Mouse (Mus musculus) kidney, embryonic 15.5 days (tissue): ENCODE measurements around the gene Zfp622. TPM values are rescaled to one million over a fixed set of nuclear protein-coding genes. Genes with fewer than 3 reads are reported as not detected.

Experiments used
- ATAC-seq: fragments of 200-750 bp; cut with Nextera tagmentation; replicated peaks from 2 replicates; pipeline ENCODE4 v1.8.0; 2017; ENCODE audit warnings: moderate TSS enrichment; ENCODE audit not compliant: low FRiP score
- H3K27ac ChIP-seq: fragments of 300-500 bp; sonication (generic); 2 replicates; pipeline ENCODE4 v1.5.1; 2015; ENCODE audit warnings: mild to moderate bottlenecking, inconsistent platforms
- H3K27me3 ChIP-seq: fragments of 300-500 bp; sonication (generic); 2 replicates; pipeline ENCODE4 v1.6.1; 2015; ENCODE audit warnings: inconsistent platforms
- H3K36me3 ChIP-seq: fragments of 300-500 bp; sonication (generic); 2 replicates; pipeline ENCODE4 v1.6.1; 2015; ENCODE audit warnings: inconsistent platforms
- H3K4me1 ChIP-seq: fragments of 300-500 bp; sonication (generic); 2 replicates; pipeline ENCODE4 v1.6.1; 2015; ENCODE audit warnings: inconsistent platforms
- H3K4me2 ChIP-seq: fragments of 300-500 bp; sonication (generic); 2 replicates; pipeline ENCODE4 v1.6.1; 2015; ENCODE audit warnings: moderate library complexity, mild to moderate bottlenecking, inconsistent platforms
- H3K4me3 ChIP-seq: fragments of 300-500 bp; sonication (generic); replicated peaks from 2 replicates; pipeline ENCODE4 v1.5.1; 2015; ENCODE audit warnings: mild to moderate bottlenecking, inconsistent platforms
- H3K9ac ChIP-seq: fragments of 300-500 bp; sonication (generic); 2 replicates; pipeline ENCODE4 v1.6.1; 2015; ENCODE audit warnings: mild to moderate bottlenecking, inconsistent platforms
- H3K9me3 ChIP-seq: fragments of 300-500 bp; sonication (generic); replicated peaks from 2 replicates; pipeline ENCODE4 v1.6.1; 2016; ENCODE audit warnings: inconsistent platforms
- whole genome bisulfite sequencing: fragments of 180-500 bp; shearing (Covaris S2); methylation state at CpG from one replicate; pipeline ENCODE4 v1.1.7; 2015; ENCODE audit warnings: mixed read lengths; 5-methylcytosine and 5-hydroxymethylcytosine counted together
- microRNA-seq: library from miRNA; unstranded; fragments of <30 nt; microRNA quantifications from one replicate; pipeline ENCODE4, GENCODE M21; 2016
- polyA plus RNA-seq: library from polyadenylated mRNA; unstranded; fragments of >200 nt; fragmentation: Nextera tagmentation; extraction: Ambion mirVana; gene quantifications from 2 replicates; pipeline ENCODE4 v1.2.1, GENCODE M21; 2015

Gene Zfp622
- polyA plus RNA-seq, 1 experiment from 2014 or later: 32.8 TPM

DNA sequence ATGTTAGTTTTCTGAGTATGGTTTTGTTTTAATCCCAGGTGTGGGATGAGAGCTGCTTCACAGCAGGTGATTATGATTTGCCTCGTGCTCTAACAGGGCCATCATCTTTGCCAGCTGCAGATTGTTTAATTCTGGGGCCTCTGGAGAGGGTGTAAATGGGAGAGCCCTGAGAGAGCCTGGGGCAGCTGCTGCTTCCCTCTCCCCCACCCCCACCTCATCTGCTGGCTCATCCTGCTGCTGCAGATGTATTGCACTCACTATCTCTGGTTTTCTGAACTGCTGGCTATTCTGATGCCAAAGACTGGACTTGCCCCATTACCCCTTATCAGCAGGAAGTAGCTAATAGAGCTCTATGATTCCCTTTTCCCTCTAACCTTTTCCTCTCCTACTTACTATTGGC, 56.4 kb downstream of the Zfp622 start:
- Histone ChIP-seq H3K4me1 (no peaks in the 10 kb centered on the region), H3K4me2 (no peak overlapping the region), H3K4me3 (no peak overlapping the region), H3K36me3 (no peaks in the 10 kb centered on the region), H3K27ac (no peak overlapping the region), H3K9me3 (no peaks in the 10 kb centered on the region), H3K27me3 (no peaks in the 10 kb centered on the region), H3K9ac (no peak overlapping the region)
- WGBS: 36% methylated on average over 1 of the region's 1 CpGs
- no peak for ATAC-seq

DNA sequence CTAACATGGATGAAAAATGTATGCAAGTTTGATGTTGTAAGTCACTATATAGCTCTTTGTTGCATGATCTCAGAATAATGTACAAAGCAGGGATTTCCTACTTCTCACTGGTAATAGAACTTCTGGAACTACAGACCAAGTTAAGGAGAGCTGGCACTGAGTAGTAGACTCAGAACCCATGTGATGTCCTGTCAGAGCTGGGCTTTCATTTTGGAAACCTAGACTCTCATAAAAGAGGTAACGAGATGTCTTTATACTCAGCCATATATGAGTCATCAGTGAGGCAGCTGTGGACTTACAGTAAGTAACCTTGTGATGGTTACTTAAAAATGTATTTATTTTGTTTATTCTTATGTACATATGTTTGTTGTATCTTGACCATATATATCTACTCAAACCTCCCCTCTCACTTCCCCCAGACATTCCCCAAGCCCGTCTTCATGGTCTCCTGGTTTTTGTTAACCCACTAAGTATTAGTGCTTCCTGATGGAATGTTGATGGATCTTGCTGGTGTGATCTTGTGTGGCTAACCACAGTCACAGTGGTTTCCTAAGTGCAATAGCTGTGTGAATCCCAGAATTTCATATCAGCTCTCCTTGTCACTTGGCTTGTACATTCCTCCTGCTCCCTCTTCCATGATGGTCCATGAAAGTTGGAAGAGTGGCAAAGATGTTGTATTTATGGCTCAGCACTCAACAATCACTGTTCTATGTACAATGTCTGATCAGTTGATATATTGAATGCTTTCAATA, 57.2 kb downstream of the Zfp622 start:
- no peaks in the 10 kb centered on the region for H3K9me3 ChIP-seq
- H3K4me1 ChIP-seq: no peaks in the 10 kb centered on the region
- no peak overlapping the region for H3K27ac ChIP-seq
- H3K36me3 ChIP-seq: no peaks in the 10 kb centered on the region
- no peak overlapping the region for H3K4me3 ChIP-seq
- no peak overlapping the region for H3K9ac ChIP-seq
- WGBS: 83% methylated on average over 2 of the region's 2 CpGs
- H3K4me2 ChIP-seq: no peak overlapping the region
- ATAC-seq: no peak
- no peaks in the 10 kb centered on the region for H3K27me3 ChIP-seq

Small RNA genes lying within 50 kb of the gene (microRNA-seq; reads per million reads assigned to microRNA genes)
- 0.59 reads per million for gene Mir7212

Other genes starting within 250 kb of the Zfp622 start
- gene Retreg1, start 141.2 kb upstream of the Zfp622 start, polyA plus RNA-seq: 15.9 and 16.1 TPM in 2 replicates